Mouse (Mus musculus) small intestine, adult 2 months (tissue): ENCODE measurements around the gene Pdxk.

Source experiments
- CTCF ChIP-seq: fragments of 200-500 bp; IDR thresholded peaks from 2 replicates; pipeline ENCODE4 v1.5.1; 2012; ENCODE audit warnings: low read depth, mild to moderate bottlenecking, control low read depth, inconsistent platforms, low read length, moderate library complexity, mixed read lengths; ENCODE audit not compliant: insufficient replicate concordance, insufficient read length; ENCODE audit errors: extremely low read depth
- POLR2A ChIP-seq: fragments of 200-500 bp; IDR thresholded peaks from 2 replicates; pipeline ENCODE4 v1.6.1; 2012; ENCODE audit warnings: low read depth, mild to moderate bottlenecking, control low read depth, inconsistent platforms, low read length, moderate library complexity

- TF ChIP-seq POLR2A: no peak
- TF ChIP-seq CTCF: no peak
Measured at GRCm38 (mm10) chr10:78442292-78442691, 22.5 kb downstream of the Pdxk start.
